Mouse (Mus musculus) intestine, postnatal 0 days (tissue): Measurements from ENCODE around the gene Znhit3. TPM values are rescaled to one million over a fixed set of nuclear protein-coding genes. Genes with fewer than 3 reads are reported as not detected.
A peak's percentile ranks its signal among the peaks of the same experiment; 100 is the strongest.

Source experiments
- ATAC-seq: fragments of 200-750 bp; cut with Nextera tagmentation; 2 replicates; pipeline ENCODE4 v1.8.0; 2017; ENCODE audit warnings: mild to moderate bottlenecking, moderate TSS enrichment, moderate library complexity
- H3K27ac ChIP-seq: fragments of 300-500 bp; sonication (generic); 2 replicates; pipeline ENCODE4 v1.5.1; 2014; ENCODE audit warnings: mild to moderate bottlenecking, low read depth, low read length, moderate library complexity
- H3K27me3 ChIP-seq: fragments of 300-500 bp; sonication (generic); replicated peaks from 2 replicates; pipeline ENCODE4 v1.6.1; 2014; ENCODE audit warnings: low read length, mixed read lengths; ENCODE audit not compliant: control insufficient read depth, insufficient read depth
- H3K36me3 ChIP-seq: fragments of 300-500 bp; sonication (generic); 2 replicates; pipeline ENCODE4 v1.6.1; 2014; ENCODE audit warnings: mild to moderate bottlenecking, moderate library complexity; ENCODE audit not compliant: control insufficient read depth, insufficient read depth
- H3K4me1 ChIP-seq: fragments of 300-500 bp; sonication (generic); replicated peaks from 2 replicates; pipeline ENCODE4 v1.6.1; 2014; ENCODE audit warnings: antibody characterized with exemption, low read length, mixed read lengths; ENCODE audit not compliant: control insufficient read depth, insufficient read depth
- H3K4me2 ChIP-seq: fragments of 300-500 bp; sonication (generic); replicated peaks from 2 replicates; pipeline ENCODE4 v1.6.1; 2014; ENCODE audit warnings: low read depth, mild to moderate bottlenecking, moderate library complexity
- H3K4me3 ChIP-seq: fragments of 300-500 bp; sonication (generic); 2 replicates; pipeline ENCODE4 v1.5.1; 2014; ENCODE audit warnings: low read depth, low read length
- H3K9ac ChIP-seq: fragments of 300-500 bp; sonication (generic); 2 replicates; pipeline ENCODE4 v1.6.1; 2014; ENCODE audit warnings: mild to moderate bottlenecking, low read depth, low read length
- H3K9me3 ChIP-seq: fragments of 300-500 bp; sonication (generic); 2 replicates; pipeline ENCODE4 v1.6.1; 2016; ENCODE audit warnings: mixed run types; ENCODE audit not compliant: control insufficient read depth
- CTCF ChIP-seq: sonication (generic); IDR thresholded peaks from 2 replicates; pipeline ENCODE4 v1.5.1; 2016; ENCODE audit warnings: low read depth, mild to moderate bottlenecking, control low read depth, antibody characterized with exemption, moderate library complexity
- WGBS: fragments of 180-500 bp; shearing (Covaris S2); extraction: QIAGEN DNeasy Blood & Tissue Kit; methylation state at CpG from one replicate; pipeline ENCODE4 v1.1.7; 2014; 5-methylcytosine and 5-hydroxymethylcytosine counted together
- polyA plus RNA-seq: library from polyadenylated mRNA; unstranded; fragments of >200 nt; fragmentation: Nextera tagmentation; extraction: Ambion mirVana; gene quantifications from 2 replicates; pipeline ENCODE4 v1.2.1, GENCODE M21; 2015

The Znhit3 gene
- polyA plus RNA-seq, 1 experiment from 2014 or later: 22.6 TPM

- H3K27me3 ChIP-seq: peaks cover 29% of the 10 kb centered on the region
- H3K36me3 ChIP-seq: no peaks in the 10 kb centered on the region
- H3K9me3 ChIP-seq: no peaks in the 10 kb centered on the region
- no peak overlapping the region for H3K4me3 ChIP-seq
- H3K9ac ChIP-seq: no peak overlapping the region
- H3K27ac ChIP-seq: no peak overlapping the region
- 7% methylated on average over 9 of the region's 9 CpGs for WGBS
- no peak for ATAC-seq
- peak overlapping the region; percentile 13; the same call in 1 of the 2 replicates for H3K4me2 ChIP-seq
- no peak for TF ChIP-seq CTCF
- H3K4me1 ChIP-seq: no peaks in the 10 kb centered on the region
Measured at GRCm38 (mm10) chr11:84959701-84960181, 43.6 kb upstream of the Znhit3 start.

DNA sequence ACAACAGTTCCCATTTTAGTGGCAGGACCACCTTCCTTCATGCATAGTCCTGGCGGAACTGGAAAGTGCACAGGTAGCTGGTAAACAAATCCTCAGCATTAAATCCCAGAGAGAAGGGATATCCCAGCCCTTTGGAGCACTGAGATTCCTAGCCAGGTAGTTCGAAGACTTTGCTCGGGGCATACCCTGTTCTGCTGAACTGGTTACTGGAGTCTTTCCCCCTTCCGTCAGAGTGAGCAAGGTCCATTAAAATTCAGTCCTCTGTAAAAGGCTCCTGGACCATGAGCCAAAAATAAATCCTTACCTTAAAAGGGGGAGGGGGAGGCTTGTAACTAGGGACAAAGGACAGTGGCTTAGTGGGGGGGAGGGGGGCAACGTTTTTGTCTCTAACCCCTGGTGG lies 43.0 kb upstream of the Znhit3 start:
- Histone ChIP-seq H3K4me3 (no peak overlapping the region), H3K27ac (no peak overlapping the region), H3K9me3 (no peaks in the 10 kb centered on the region), H3K4me1 (no peaks in the 10 kb centered on the region), H3K36me3 (no peaks in the 10 kb centered on the region), H3K9ac (no peak overlapping the region), H3K27me3 (peaks cover 29% of the 10 kb centered on the region), H3K4me2 (no peak overlapping the region)
- 34% methylated on average over 5 of the region's 5 CpGs for WGBS
- TF ChIP-seq CTCF: no peak
- ATAC-seq: no peak

DNA sequence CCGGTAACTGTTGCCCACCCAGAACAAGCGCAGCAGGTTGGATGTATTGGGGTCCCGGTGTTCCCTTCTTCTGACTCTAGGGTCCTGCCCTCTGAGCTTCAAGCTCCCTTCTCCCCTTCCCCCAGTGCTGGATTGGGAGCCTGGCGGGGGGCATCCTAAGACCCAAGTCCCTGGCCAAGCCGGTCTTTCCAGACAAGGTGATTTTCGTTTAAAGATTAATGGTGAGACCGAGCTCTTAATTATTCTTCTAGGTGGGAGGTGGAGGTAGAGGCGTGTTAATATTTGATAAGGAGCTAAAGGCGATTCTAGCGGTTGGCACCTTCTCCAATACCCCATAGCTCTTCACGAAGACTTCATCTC lies 42.1 kb upstream of the Znhit3 start:
- Histone ChIP-seq H3K4me1 (no peaks in the 10 kb centered on the region), H3K27ac (no peak overlapping the region), H3K9me3 (no peaks in the 10 kb centered on the region), H3K9ac (no peak overlapping the region), H3K36me3 (no peaks in the 10 kb centered on the region), H3K27me3 (peaks cover 29% of the 10 kb centered on the region), H3K4me3 (no peak overlapping the region), H3K4me2 (peak overlapping the region; percentile 46)
- 4% methylated on average over 11 of the region's 11 CpGs for WGBS
- no peak for ATAC-seq
- no peak for TF ChIP-seq CTCF

- peak within 1 kb of the TSS; percentile 46 for H3K4me2 ChIP-seq
- no peaks in the 10 kb centered on the region for H3K36me3 ChIP-seq
- ATAC-seq: no peak
- 1% methylated on average over 49 of the region's 49 CpGs for WGBS
- no peak within 1 kb of the TSS for H3K9ac ChIP-seq
- TF ChIP-seq CTCF: no peak
- no peaks in the 10 kb centered on the region for H3K9me3 ChIP-seq
- no peak within 1 kb of the TSS for H3K27ac ChIP-seq
- no peaks in the 10 kb centered on the region for H3K4me1 ChIP-seq
- H3K27me3 ChIP-seq: peaks cover 29% of the 10 kb centered on the region
- H3K4me3 ChIP-seq: peak within 1 kb of the TSS; percentile 18
Measured at GRCm38 (mm10) chr11:84957591-84958270, 41.6 kb upstream of the Znhit3 start, which contains the start of gene Car4. TSS of gene Car4 (plus strand) at chr11:84957786.

GRCm38 (mm10) chr11:84957171-84957570 lies 41.0 kb upstream of the Znhit3 start:
- H3K27me3 ChIP-seq: peaks cover 29% of the 10 kb centered on the region
- no peak overlapping the region for H3K27ac ChIP-seq
- ATAC-seq: no peak
- peak overlapping the region; percentile 46 for H3K4me2 ChIP-seq
- no peaks in the 10 kb centered on the region for H3K4me1 ChIP-seq
- no peak for TF ChIP-seq CTCF
- H3K9me3 ChIP-seq: no peaks in the 10 kb centered on the region
- WGBS: 6% methylated on average over 15 of the region's 15 CpGs
- H3K9ac ChIP-seq: no peak overlapping the region
- H3K4me3 ChIP-seq: peak overlapping the region; percentile 18
- no peaks in the 10 kb centered on the region for H3K36me3 ChIP-seq

DNA sequence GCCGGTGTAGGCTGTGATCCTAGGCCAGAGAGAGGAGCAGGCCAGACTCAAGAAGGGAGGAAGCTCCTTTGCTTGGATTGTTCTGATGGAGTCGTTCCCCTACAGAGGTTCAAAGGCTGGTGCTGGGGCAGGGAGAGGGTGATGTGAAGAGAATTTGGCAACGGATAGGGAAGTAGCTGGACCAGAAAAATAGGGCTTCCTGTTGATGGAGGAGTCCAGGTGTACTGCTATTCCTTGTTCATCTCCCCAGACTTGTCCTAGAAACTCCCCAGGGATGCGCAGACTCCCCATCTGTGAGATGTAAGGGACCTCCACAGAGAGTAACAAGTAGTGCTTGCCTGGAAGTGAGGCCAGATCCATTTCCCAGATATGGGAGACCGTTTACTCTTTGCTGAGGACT lies 40.2 kb upstream of the Znhit3 start:
- ATAC-seq: no peak
- no peak overlapping the region for H3K9ac ChIP-seq
- H3K36me3 ChIP-seq: no peaks in the 10 kb centered on the region
- peaks cover 29% of the 10 kb centered on the region for H3K27me3 ChIP-seq
- no peak for TF ChIP-seq CTCF
- no peak overlapping the region for H3K27ac ChIP-seq
- H3K4me2 ChIP-seq: no peak overlapping the region
- H3K4me3 ChIP-seq: no peak overlapping the region
- H3K4me1 ChIP-seq: no peaks in the 10 kb centered on the region
- WGBS: 26% methylated on average over 5 of the region's 5 CpGs
- no peaks in the 10 kb centered on the region for H3K9me3 ChIP-seq
